Mouse (Mus musculus) Patski (cell line): Measurements from ENCODE around the gene Sbno2. TPM values are rescaled to one million over a fixed set of nuclear protein-coding genes. Genes with fewer than 3 reads are reported as not detected.
"Not testable (repeated sequence)": the region's sequence is repeated elsewhere in the genome, so short reads cannot be mapped to it uniquely, and the experiment has no call there.

ENCODE experiments used
- ATAC-seq: fragments of 100-300 bp; one replicate; pipeline ENCODE4 v1.8.0; 2021
- CTCF ChIA-PET: fragments of 350-600 bp; sonication (Branson Sonifier 250); formaldehyde crosslinking; loops from one replicate; lab custom pipeline; 2022; ENCODE audit warnings: inconsistent platforms; lab: Charles Lee
- POLR2A ChIA-PET: fragments of 350-600 bp; sonication (Branson Sonifier 250); formaldehyde crosslinking; loops from one replicate; lab custom pipeline; 2022; ENCODE audit warnings: antibody characterized with exemption, inconsistent platforms; lab: Charles Lee
- DNase-seq: peaks from one replicate; pipeline ENCODE4 v3.0.0-alpha.2; 2011; ENCODE audit warnings: low read depth, low spot score
- H3K27me3 ChIP-seq: fragments of 371-371 bp; one replicate; pipeline ENCODE4 v1.5.1; 2021
- CTCF ChIP-seq: fragments of 100-300 bp; IDR thresholded peaks from one replicate; pipeline ENCODE4 v1.5.1; 2021
- in situ Hi-C: fragments of 300-500 bp; cut with MboI; formaldehyde crosslinking; loops from 3 replicates; pipeline ENCODE4 v1.11.1; 2018; ENCODE audit warnings: low pct_unique_long_range_greater_than_20kb, mixed read lengths
- polyA plus RNA-seq: library from polyadenylated mRNA; unstranded; gene quantifications from one replicate; pipeline ENCODE4 v1.2.3, GENCODE M21; 2021

The Sbno2 gene
- polyA plus RNA-seq, 1 experiment from 2014 or later, result 181 TPM

DNA sequence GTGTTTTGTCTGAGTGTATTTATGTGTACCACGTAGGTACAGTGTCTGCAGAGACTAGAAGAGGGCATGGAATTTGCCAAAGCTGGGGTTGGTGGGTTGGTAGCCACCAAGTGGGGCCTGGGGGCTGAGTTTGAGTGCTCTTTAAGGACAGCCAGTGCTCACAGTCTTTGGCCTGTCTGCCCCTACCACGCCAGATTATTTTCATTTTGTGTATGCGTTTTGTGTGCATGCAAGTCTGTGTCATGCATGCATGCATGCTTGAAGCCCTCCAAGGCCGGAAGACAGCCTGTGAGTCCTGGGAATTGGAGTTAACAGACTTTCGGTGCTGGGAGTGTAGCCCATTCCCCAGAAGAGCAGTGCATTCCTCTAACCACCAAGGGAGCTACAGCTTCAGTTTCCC lies 50.0 kb downstream of the Sbno2 start:
- H3K27me3 ChIP-seq, result no peaks in the 10 kb centered on the region
- in situ Hi-C loops, result loop anchor here (10.0 kb wide), 1 partner anchor 59 kb away; the partner anchor contains the start of gene Stk11
- DNase-seq (no peak), ATAC-seq (no peak)
- no peak for TF ChIP-seq CTCF
- ChIA-PET POLR2A (interaction anchor here (0.6 to 4.6 kb wide), 6 partner anchors 12 to 199 kb away, joined by 3 to 50 read pairs (median 4); partner anchors contain the start of gene Cnn2), CTCF (interaction anchor here (1.0 to 1.9 kb wide), 2 partner anchors 57 to 69 kb away, joined by 3 to 5 read pairs; no protein-coding TSS in a partner anchor)

DNA sequence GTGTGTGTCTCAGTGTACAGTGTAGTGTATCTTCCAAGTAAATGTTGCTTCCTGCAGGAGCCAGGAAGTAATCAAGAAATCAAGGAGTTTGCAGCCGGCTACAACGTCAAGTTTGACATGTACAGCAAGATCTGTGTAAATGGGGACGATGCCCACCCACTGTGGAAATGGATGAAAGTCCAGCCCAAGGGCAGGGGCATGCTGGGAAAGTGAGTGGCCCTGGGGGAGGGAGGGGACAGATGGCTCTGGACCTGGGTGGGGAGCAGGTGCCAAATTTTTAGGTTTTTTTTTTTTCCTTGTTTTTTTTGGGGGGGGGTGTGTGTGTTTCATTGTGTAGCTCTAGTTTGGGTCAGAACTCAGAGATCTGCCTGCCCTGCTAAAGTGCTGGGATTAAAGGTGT lies 50.5 kb downstream of the Sbno2 start:
- POLR2A ChIA-PET, result interaction anchor here (1.4 to 1.8 kb wide), 3 partner anchors 11 to 17 kb away, joined by 3 to 5 read pairs (median 4); no protein-coding TSS in a partner anchor
- DNase-seq, H3K27me3 ChIP-seq, ATAC-seq: not testable (repeated sequence)
- CTCF ChIA-PET, result interaction anchor here (1.0 to 1.9 kb wide), 2 partner anchors 57 to 68 kb away, joined by 3 to 5 read pairs; no protein-coding TSS in a partner anchor
- in situ Hi-C loops, result loop anchor here (10.0 kb wide), 1 partner anchor 60 kb away; the partner anchor contains the start of gene Stk11

DNA sequence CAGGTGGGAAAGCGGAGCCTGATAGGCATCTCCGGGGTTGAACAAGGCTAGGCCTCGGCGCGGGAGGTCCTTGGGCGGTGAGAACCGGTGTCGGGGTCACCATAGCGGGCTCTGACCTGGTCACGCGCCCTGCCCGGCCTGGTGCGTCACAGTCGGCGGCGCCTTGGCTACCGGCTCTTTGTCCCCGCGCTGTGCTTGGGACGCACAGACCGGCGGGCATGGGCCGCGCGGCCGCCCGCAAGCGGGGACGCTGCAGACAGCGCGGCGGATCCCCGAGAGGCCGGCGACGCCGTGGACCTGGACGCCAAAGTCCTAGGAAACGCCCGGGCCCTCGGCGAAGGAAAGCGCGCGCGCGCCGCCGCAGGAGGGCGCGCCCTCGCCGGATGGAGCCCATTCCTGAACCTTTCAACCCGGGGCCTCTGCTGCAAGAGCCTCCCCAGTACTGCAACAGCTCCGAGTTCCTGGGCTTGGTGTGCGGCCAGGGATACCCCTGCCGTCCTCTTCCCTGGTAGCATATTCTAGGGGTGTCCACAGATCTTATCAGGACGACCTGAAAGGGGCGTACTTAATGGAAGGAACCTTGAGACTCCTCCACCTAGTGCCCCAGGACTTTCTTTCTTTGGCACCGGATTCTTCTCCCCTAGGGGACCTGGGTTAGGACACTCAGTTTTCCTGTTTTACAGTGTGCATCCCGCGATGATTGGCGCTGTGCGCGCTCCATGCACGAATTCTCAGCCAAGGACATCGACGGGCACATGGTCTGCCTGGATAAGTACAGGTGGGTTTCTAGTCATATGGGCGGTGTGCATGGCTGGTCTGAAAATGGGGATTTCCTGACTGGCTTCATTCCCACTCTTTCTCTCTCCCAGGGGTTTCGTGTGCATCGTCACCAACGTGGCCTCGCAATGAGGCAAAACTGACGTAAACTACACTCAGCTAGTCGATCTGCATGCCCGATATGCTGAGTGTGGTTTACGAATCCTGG lies 51.2 kb downstream of the Sbno2 start:
- no peak for DNase-seq
- in situ Hi-C loops, result loop anchor here (10.0 kb wide), 1 partner anchor 61 kb away; the partner anchor contains the start of gene Stk11
- TF ChIP-seq CTCF, result no peak
- ChIA-PET POLR2A (interaction anchor here (0.7 to 3.7 kb wide), 16 partner anchors 10 to 97 kb away, joined by 3 to 14 read pairs (median 4); partner anchors contain the start of genes Cnn2 and Tmem259), CTCF (no interaction called here)
- no peak for ATAC-seq
- no peaks in the 10 kb centered on the region for H3K27me3 ChIP-seq

DNA sequence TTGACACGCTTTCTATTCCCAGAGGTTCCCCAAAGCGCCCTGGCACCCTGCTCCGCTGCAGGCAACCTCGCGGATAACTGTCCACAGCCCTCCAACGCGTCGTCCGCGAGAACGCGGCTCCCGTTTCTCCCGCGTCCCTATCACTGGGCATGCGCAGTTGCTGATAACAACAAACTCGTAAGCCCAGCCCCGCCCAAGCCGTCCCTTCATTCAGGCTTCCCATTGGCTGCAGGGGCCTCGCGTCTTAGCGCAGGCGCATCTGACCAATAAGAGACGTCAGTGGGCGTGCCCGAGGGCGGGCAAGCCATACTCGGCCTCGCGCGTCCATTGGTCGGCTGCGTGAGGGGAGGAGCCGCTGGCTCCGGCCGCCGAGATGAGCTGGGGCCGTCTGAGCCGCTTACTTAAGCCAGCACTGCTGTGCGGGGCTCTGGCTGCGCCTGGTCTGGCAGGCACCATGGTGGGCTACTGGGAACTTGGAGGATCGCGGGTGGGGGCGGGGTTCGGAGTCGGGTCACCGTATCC lies 52.1 kb downstream of the Sbno2 start:
- CTCF ChIA-PET, result interaction anchor here (0.8 to 1.3 kb wide), 2 partner anchors 9 to 11 kb away, joined by 3 to 4 read pairs; no protein-coding TSS in a partner anchor
- DNase-seq (peak; percentile 90), ATAC-seq (peak; percentile 73)
- POLR2A ChIA-PET, result interaction anchor here (0.6 to 3.7 kb wide), 18 partner anchors 12 to 426 kb away, joined by 3 to 14 read pairs (median 4); partner anchors contain the start of genes Cnn2 and Tmem259
- H3K27me3 ChIP-seq, result no peaks in the 10 kb centered on the region
- in situ Hi-C loops, result loop anchor here (10.0 kb wide), 1 partner anchor 61 kb away; the partner anchor contains the start of gene Stk11
- no peak for TF ChIP-seq CTCF

DNA sequence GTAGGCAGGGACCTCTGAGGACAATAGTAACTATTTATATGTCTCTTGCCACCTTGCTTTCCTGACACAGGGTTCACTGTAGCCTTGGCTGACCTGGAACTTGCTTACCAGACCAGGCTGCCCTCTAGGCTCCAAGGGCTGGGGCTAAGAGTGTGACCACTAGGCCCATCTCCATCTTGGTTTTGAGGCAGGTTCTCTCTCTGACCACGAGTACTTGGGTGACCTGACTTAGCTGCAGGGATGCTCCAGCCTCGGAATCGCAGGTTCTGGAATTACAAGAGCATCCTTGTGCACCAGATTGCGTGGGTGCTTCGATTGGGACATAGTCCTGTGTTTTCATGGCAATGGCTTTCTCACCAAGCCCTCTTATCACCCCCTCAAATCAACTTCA lies 53.0 kb downstream of the Sbno2 start:
- no peaks in the 10 kb centered on the region for H3K27me3 ChIP-seq
- CTCF ChIA-PET, result interaction anchor here (0.8 to 1.6 kb wide), 6 partner anchors 8 to 66 kb away, joined by 3 to 5 read pairs (median 4); no protein-coding TSS in a partner anchor
- ATAC-seq (no peak), DNase-seq (no peak)
- POLR2A ChIA-PET, result interaction anchor here (0.8 to 3.7 kb wide), 7 partner anchors 10 to 71 kb away, joined by 4 to 14 read pairs (median 5); no protein-coding TSS in a partner anchor
- no peak for TF ChIP-seq CTCF
- in situ Hi-C loops, result loop anchor here (10.0 kb wide), 1 partner anchor 62 kb away; the partner anchor contains the start of gene Stk11

DNA sequence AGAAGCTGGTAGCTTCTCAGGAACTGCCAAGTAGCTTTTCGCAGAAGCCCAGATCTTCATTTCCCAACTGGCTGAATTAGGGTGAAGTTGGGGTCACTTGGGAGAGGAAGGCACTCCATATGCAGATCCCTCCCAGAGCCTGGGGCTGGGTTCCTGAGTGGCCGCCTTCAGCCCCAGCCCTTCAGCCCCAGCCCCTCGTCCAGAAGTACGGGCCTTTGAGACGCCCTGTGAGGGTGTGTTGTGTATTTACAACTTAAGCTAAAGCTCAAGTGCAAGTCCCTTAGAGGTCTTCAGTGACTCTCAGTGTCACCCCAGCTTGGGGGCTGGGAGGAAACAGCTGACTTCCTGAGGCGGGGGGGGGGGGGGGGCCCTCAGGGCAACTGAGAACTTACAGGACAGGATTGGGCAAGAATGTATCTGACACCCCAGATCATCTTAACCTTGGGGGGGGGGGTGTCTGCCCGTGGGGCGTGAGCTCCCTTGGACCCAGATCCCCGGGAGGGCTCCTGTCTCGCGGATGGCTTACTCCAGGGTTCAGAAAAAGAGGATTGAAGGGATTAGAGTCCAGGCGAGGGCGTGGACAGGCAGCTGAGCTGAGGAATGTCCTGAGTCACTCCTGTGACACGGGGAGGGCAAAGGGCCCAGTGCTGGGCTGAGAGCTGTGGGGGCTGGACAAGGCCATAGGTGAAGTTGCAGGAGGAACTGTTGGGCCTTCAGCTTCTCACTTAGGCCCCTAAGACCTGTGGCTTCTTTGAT lies 53.6 kb downstream of the Sbno2 start:
- CTCF ChIA-PET, result interaction anchor here (0.9 to 1.6 kb wide), 6 partner anchors 8 to 67 kb away, joined by 3 to 5 read pairs (median 4); no protein-coding TSS in a partner anchor
- POLR2A ChIA-PET, result interaction anchor here (0.6 to 3.7 kb wide), 7 partner anchors 9 to 1245 kb away, joined by 3 to 14 read pairs (median 4); no protein-coding TSS in a partner anchor
- no peaks in the 10 kb centered on the region for H3K27me3 ChIP-seq
- in situ Hi-C loops, result loop anchor here (10.0 kb wide), 1 partner anchor 63 kb away; the partner anchor contains the start of gene Stk11
- no peak for TF ChIP-seq CTCF
- no peak for DNase-seq
- peak; percentile 48 for ATAC-seq

DNA sequence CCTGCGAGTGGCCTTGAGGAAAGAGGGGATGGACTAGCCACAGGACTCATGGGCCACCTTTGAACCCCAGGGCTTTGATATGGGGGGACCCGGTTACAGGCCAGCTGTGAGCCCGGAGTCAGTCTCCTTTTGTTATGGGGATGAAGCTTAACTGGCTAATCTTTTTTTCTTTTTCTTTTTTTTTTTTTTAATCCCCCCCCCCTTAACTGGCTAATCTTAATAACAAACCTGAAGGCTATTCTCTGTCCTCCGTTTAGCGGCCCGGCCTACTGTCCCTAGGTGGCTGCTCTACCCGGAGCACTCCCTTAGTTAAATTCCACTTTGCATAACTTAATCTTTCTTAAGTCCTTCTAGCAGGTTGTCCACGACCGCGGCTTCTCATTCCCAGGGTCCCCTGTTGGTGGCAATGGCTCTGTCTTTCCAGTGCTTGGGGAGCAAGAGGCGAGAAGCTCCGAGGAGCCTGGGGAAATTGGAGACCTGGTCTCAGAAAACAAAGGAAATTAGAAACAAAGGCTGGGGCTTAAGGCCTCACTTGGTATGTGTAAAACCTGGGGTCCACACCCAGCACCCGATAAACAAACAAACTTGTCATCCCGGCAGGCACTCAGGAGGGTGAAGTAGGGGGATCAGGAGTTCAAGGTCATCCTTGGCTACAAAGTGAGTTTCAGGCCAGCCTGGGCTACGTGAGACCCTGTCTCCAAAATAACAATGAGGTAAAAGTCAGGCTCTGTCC lies 54.3 kb downstream of the Sbno2 start:
- H3K27me3 ChIP-seq, result no peaks in the 10 kb centered on the region
- TF ChIP-seq CTCF, result no peak
- ATAC-seq (no peak), DNase-seq (no peak)
- POLR2A ChIA-PET, result interaction anchor here (0.6 to 3.7 kb wide), 5 partner anchors 8 to 1246 kb away, joined by 3 to 14 read pairs (median 4); no protein-coding TSS in a partner anchor
- CTCF ChIA-PET, result interaction anchor here (1.0 to 1.6 kb wide), 4 partner anchors 8 to 66 kb away, joined by 3 to 5 read pairs (median 4); no protein-coding TSS in a partner anchor
- in situ Hi-C loops, result loop anchor here (10.0 kb wide), 1 partner anchor 64 kb away; the partner anchor contains the start of gene Stk11

DNA sequence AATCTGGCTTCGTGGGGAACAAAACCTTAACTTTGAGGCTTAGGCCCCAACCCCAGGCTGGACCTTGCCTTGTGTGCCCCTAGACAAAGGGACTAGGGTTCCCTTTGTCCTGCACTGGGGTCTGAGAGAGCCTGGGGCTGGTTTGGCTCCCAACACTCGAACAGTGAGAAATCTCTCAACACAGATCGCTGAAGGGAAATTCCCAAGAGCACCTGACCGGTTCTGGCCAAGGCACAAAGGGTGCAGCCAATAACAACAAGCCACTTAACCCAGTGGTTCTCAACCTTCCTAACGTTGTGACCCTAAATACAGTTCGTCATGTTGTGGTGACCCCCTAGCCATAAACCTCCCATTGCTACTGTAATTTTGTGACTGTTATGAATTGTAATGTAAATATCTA lies 55.1 kb downstream of the Sbno2 start:
- ATAC-seq (no peak), DNase-seq (no peak)
- in situ Hi-C loops, result loop anchor here (10.0 kb wide), 1 partner anchor 65 kb away; the partner anchor contains the start of gene Stk11
- CTCF ChIA-PET, result no interaction called here
- no peak for TF ChIP-seq CTCF
- POLR2A ChIA-PET, result interaction anchor here (1.2 kb wide), 1 partner anchor 11 kb away, joined by 3 read pairs; no protein-coding TSS in a partner anchor
- no peaks in the 10 kb centered on the region for H3K27me3 ChIP-seq
